Mouse (Mus musculus) hindbrain, embryonic 13.5 days (tissue): ENCODE measurements around the gene Cenpc1. TPM values are rescaled to one million over a fixed set of nuclear protein-coding genes. Genes with fewer than 3 reads are reported as not detected.

Experiments
- ATAC-seq: fragments of 200-750 bp; cut with Nextera tagmentation; 2 replicates; pipeline ENCODE4 v1.8.0; 2017; ENCODE audit warnings: moderate TSS enrichment; ENCODE audit not compliant: low FRiP score
- H3K27ac ChIP-seq: fragments of 300-500 bp; sonication (generic); 2 replicates; pipeline ENCODE4 v1.5.1; 2015; ENCODE audit warnings: inconsistent platforms, mild to moderate bottlenecking, moderate library complexity
- H3K27me3 ChIP-seq: fragments of 300-500 bp; sonication (generic); 2 replicates; pipeline ENCODE4 v1.6.1; 2015; ENCODE audit warnings: mild to moderate bottlenecking, inconsistent platforms
- H3K36me3 ChIP-seq: fragments of 300-500 bp; sonication (generic); 2 replicates; pipeline ENCODE4 v1.6.1; 2015; ENCODE audit warnings: mild to moderate bottlenecking, inconsistent platforms
- H3K4me1 ChIP-seq: fragments of 300-500 bp; sonication (generic); replicated peaks from 2 replicates; pipeline ENCODE4 v1.6.1; 2015; ENCODE audit warnings: inconsistent platforms
- H3K4me2 ChIP-seq: fragments of 300-500 bp; sonication (generic); 2 replicates; pipeline ENCODE4 v1.6.1; 2015; ENCODE audit warnings: inconsistent platforms, mild to moderate bottlenecking, moderate library complexity
- H3K4me3 ChIP-seq: fragments of 300-500 bp; sonication (generic); 2 replicates; pipeline ENCODE4 v1.5.1; 2015; ENCODE audit warnings: mild to moderate bottlenecking, inconsistent platforms
- H3K9ac ChIP-seq: fragments of 300-500 bp; sonication (generic); 2 replicates; pipeline ENCODE4 v1.6.1; 2015; ENCODE audit warnings: mild to moderate bottlenecking, inconsistent platforms
- H3K9me3 ChIP-seq: fragments of 300-500 bp; sonication (generic); 2 replicates; pipeline ENCODE4 v1.6.1; 2016; ENCODE audit warnings: inconsistent platforms
- WGBS: fragments of 180-500 bp; shearing (Covaris S2); methylation state at CpG from one replicate; pipeline ENCODE4 v1.1.7; 2015; 5-methylcytosine and 5-hydroxymethylcytosine counted together
- polyA plus RNA-seq: library from polyadenylated mRNA; unstranded; fragments of >200 nt; fragmentation: Nextera tagmentation; extraction: Ambion mirVana; gene quantifications from 2 replicates; pipeline ENCODE4 v1.2.1, GENCODE M21; 2015

Cenpc1 gene
- polyA plus RNA-seq, 1 experiment from 2014 or later: 38.0 TPM

DNA sequence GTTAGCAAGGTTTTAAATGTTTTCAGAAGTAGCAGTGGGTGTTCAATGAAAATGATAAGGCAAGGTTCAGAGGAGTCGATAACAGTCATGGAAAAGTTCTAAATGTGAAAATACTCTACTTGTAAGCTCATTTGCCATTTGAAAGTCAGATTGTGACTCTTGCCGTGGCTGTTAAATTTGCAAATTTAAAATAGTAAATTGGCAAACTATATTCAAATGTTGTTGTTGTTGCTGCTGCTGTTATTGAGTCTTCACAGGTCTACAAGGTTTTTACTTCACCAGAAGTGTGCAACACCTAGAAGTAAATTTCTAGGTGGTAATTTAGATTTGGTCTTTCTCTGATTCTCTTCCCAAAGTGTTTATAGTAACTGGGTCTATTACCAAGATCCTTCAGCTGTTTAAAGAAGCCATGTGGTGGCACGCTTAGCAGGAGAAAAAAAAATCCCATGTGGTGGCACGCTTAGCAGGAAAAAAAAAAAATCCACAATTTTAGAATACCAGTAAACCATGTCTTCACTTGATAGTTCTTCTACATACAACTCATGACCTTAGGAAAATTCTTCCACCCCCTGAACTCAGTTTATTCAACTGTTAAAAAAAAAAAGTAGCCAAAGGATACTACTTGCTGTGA, 7.5 kb upstream of the Cenpc1 start:
- H3K27ac ChIP-seq: no peak overlapping the region
- H3K4me1 ChIP-seq: no peaks in the 10 kb centered on the region
- H3K36me3 ChIP-seq: no peaks in the 10 kb centered on the region
- no peak overlapping the region for H3K9ac ChIP-seq
- H3K4me3 ChIP-seq: no peak overlapping the region
- H3K9me3 ChIP-seq: no peaks in the 10 kb centered on the region
- no peak for ATAC-seq
- 89% methylated on average over 4 of the region's 4 CpGs for WGBS
- no peak overlapping the region for H3K4me2 ChIP-seq
- H3K27me3 ChIP-seq: no peaks in the 10 kb centered on the region

DNA sequence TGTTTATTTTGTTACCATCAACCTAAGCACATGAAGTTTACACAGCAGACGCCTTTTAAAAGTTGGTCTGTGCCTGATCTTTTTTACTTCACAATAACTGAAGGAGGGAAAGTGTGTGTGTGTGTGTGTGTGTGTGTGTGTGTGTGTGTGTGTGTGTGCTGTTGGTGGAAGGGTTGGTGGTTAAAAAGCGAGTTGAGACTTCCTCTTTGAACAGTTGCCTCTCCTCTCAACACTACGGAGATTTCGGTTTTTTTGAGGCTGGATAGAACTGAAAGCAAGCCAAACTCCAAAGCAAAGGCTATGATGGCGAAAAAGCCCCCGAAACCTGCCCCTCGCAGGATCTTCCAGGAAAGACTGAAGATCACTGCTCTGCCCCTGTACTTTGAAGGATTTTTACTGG, 6.2 kb upstream of the Cenpc1 start, which contains the start of gene Stap1:
Gene Stap1, plus strand, starts transcription at position 209 of the 400 bp plus-strand sequence.
- 84% methylated on average over 7 of the region's 7 CpGs for WGBS
- H3K9ac ChIP-seq: no peak within 1 kb of the TSS
- no peak for ATAC-seq
- no peaks in the 10 kb centered on the region for H3K9me3 ChIP-seq
- H3K4me3 ChIP-seq: no peak within 1 kb of the TSS
- H3K36me3 ChIP-seq: no peaks in the 10 kb centered on the region
- H3K4me1 ChIP-seq: peaks cover 4% of the 10 kb centered on the region; the same call in 1 of the 2 replicates
- no peaks in the 10 kb centered on the region for H3K27me3 ChIP-seq
- H3K27ac ChIP-seq: no peak within 1 kb of the TSS
- H3K4me2 ChIP-seq: no peak within 1 kb of the TSS

DNA sequence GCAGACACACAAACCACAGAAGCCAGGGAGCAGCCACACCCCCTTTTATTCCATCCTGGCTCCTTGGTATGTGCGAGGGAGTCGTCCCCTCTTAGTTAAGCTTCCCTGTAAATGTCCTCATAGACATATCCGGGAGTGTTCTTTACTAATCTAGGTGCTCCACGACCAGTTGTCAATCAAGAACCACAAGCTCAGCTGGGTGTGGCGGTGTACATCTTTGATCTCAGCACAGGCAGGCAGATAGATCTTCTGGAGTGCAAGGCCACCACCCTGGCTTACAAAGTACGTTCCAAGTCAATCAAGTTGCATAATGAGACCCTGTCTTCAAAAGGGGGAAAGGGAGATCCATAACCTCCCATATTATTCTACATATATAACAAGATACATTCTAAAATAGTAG, 3.7 kb upstream of the Cenpc1 start:
- no peak overlapping the region for H3K27ac ChIP-seq
- H3K9ac ChIP-seq: no peak overlapping the region
- 81% methylated on average over 6 of the region's 6 CpGs for WGBS
- H3K9me3 ChIP-seq: no peaks in the 10 kb centered on the region
- no peak for ATAC-seq
- no peak overlapping the region for H3K4me2 ChIP-seq
- no peaks in the 10 kb centered on the region for H3K27me3 ChIP-seq
- no peak overlapping the region for H3K4me3 ChIP-seq
- H3K36me3 ChIP-seq: no peaks in the 10 kb centered on the region
- H3K4me1 ChIP-seq: peaks cover 13% of the 10 kb centered on the region

DNA sequence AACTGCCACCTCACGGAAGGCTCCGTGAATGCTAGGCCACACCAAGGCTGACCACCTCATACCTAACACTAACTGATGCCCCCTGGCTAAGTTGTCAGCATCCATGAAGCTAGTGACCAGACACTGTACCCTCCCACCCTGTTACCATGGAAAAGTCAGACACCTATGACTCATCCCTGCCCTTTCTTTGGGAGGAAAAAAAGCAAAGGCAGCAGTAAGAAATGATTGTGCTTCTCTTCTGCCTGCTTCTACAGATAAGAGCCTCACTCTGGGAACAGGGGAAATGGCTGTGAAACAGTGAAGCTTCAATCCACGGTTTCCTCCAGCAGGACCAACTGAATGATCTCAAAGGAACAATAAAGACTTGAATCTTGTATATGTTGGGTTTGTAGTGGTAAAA, 3.1 kb upstream of the Cenpc1 start:
- H3K4me3 ChIP-seq: no peak overlapping the region
- H3K4me2 ChIP-seq: no peak overlapping the region
- H3K9ac ChIP-seq: no peak overlapping the region
- no peaks in the 10 kb centered on the region for H3K9me3 ChIP-seq
- H3K27me3 ChIP-seq: no peaks in the 10 kb centered on the region
- ATAC-seq: no peak
- H3K36me3 ChIP-seq: no peaks in the 10 kb centered on the region
- WGBS: 78% methylated on average over 3 of the region's 3 CpGs
- peaks cover 20% of the 10 kb centered on the region for H3K4me1 ChIP-seq
- no peak overlapping the region for H3K27ac ChIP-seq

DNA sequence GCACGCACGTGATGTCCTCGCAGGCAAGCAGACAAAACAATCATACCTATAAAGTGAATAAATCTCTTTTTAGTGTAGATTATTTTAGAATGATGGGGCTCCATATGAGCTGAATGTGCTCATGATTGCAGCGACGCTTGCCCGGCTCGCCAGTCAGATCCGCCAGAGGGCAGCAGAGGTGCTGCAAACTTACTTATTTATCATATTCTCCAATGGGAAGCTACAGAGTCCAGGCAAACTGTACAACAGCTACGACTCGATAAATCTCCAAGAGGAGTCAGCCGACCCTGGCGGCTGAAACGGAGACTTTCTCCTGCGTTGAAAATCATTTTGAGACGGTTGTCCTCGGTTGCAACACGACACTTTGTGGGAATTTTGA, 1.2 kb upstream of the Cenpc1 start:
- H3K9ac ChIP-seq: peak overlapping the region; percentile 58
- under 1% methylated on average over 17 of the region's 17 CpGs for WGBS
- H3K4me2 ChIP-seq: peak overlapping the region; percentile 64
- no peaks in the 10 kb centered on the region for H3K9me3 ChIP-seq
- no peaks in the 10 kb centered on the region for H3K36me3 ChIP-seq
- peak; percentile 51 for ATAC-seq
- H3K4me3 ChIP-seq: peak overlapping the region; percentile 77
- peak overlapping the region; percentile 69 for H3K27ac ChIP-seq
- H3K27me3 ChIP-seq: no peaks in the 10 kb centered on the region
- peaks cover 24% of the 10 kb centered on the region for H3K4me1 ChIP-seq

DNA sequence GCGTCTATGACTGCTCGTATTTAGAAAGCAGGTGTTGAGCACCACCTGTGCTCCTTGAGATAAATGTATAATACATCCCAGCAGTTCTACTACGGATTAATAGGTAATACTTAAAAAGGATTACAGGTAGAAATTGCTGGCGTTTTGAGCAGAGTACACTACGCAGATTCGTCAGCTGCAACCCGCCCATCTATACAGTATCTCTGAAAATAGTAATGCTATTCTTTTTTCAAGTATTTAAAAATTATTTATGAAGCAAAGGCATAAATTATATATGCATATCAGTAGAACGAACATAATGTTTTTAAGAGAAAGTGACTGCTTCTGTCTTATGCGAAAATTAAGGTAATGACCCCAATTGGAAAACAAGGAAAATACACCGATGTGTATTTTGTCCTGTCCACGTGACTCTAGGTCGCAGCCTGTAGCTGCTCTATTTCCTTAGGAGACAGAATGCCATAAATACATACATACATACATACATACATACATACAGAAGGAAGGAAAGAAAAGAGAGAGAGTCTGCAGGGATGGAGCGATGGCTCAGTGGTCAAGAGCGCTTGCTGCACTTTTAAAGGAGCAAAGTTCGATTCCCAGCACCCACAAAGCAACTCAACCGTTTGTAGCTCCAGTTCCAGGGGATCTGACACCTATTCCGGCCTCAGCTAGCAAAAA, 630 bp upstream of the Cenpc1 start:
- Histone ChIP-seq H3K4me3 (peak overlapping the region; percentile 77), H3K4me1 (peaks cover 24% of the 10 kb centered on the region), H3K36me3 (no peaks in the 10 kb centered on the region), H3K27ac (peak overlapping the region; percentile 69), H3K4me2 (peak overlapping the region; percentile 64), H3K9me3 (no peaks in the 10 kb centered on the region), H3K27me3 (no peaks in the 10 kb centered on the region), H3K9ac (peak overlapping the region; percentile 58)
- ATAC-seq: peak; percentile 77
- WGBS: 2% methylated on average over 17 of the region's 17 CpGs

DNA sequence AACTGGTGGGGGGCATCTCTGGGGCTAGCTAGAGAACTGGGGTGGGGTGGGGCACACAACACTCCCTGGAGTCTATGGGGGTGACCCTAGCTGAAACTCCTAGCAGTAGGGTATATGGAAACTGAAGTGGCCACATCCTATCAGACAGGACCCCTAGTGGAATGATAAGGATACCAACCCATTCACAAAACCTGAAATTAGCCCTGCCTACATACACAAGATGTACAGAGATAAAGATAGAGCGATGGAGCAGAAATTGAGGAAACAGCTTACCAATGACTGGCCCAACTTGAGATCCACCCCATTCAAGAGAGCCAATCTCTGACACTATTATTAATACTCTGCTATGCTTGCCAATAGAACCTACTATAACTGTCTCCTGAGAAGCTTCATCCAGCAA, 1.9 kb downstream of the Cenpc1 start:
- no peak overlapping the region for H3K9ac ChIP-seq
- no peaks in the 10 kb centered on the region; the same call in 1 of the 2 replicates for H3K36me3 ChIP-seq
- H3K27ac ChIP-seq: no peak overlapping the region
- H3K9me3 ChIP-seq: no peaks in the 10 kb centered on the region
- no peak for ATAC-seq
- peaks cover 24% of the 10 kb centered on the region for H3K4me1 ChIP-seq
- WGBS: 97% methylated on average over 1 of the region's 1 CpGs
- peak overlapping the region; percentile 64 for H3K4me2 ChIP-seq
- no peaks in the 10 kb centered on the region for H3K27me3 ChIP-seq
- no peak overlapping the region for H3K4me3 ChIP-seq

DNA sequence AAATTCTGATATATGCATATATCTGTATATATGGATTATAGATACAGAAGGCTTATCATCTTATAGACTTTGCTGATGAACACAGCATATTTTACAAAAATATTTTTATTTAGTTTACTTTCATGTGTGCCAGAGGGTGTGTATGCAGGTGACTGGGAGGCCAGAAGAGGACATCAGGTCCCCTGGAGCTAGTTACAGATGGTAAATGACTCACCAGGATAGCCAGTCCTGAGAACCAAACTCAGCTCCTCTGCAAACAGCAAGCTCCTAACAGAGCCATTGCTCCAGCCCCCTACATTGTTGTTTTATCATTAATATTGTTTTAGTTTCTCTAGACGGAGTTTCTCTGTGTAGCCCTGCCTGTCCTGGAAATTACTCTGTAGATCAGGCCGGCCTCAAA, 35.6 kb downstream of the Cenpc1 start:
- H3K4me3 ChIP-seq: no peak overlapping the region
- H3K4me1 ChIP-seq: no peaks in the 10 kb centered on the region
- no peak for ATAC-seq
- H3K36me3 ChIP-seq: peaks cover 55% of the 10 kb centered on the region
- H3K4me2 ChIP-seq: no peak overlapping the region
- H3K27me3 ChIP-seq: no peaks in the 10 kb centered on the region
- H3K9me3 ChIP-seq: no peaks in the 10 kb centered on the region
- no peak overlapping the region for H3K27ac ChIP-seq
- H3K9ac ChIP-seq: no peak overlapping the region
- WGBS: 85% methylated on average over 2 of the region's 2 CpGs

DNA sequence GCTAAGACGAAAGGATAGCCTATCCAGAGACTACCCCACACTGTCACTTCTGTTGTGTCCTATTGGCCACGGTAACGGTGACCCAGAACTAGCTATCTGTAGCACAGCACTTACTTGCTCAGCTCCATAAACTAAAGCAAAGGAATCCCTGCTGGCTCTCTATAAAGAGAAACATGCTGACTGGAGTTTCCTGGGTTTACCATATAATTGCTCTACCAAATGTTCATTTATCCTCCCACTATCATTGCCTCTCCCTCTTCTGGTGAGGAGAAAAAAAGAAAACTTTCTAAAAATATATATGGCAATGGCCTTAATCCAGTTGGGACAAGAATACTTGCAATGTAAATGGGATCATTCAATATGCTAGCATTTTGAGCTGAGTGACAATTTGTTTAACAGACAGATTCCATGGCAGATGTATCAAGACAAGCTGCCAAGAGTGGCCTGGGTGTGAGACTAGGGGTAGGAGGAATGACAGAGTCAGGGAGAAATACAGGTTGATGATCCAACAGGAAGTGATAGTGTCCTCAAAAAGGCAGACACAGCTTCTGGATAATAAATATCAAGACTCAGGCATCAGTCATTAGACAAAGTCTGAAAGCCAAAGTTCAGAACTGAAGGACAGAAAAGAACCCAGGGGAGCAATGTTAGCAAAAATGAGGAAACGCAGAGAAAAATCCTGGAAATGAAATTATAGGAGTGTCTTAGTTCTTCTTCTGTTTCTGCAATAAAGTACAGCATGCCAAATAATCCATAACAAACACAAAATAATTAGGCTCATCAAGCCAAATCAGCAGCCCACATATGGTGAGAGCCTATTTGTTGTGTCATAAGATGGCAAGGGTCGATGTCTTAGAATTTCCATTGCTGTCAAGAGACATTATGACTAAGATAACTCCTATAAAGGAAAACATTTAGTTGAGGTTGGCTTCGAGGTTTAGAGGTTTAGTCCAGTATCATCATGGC, 68.6 kb downstream of the Cenpc1 start:
- no peak overlapping the region for H3K4me2 ChIP-seq
- no peaks in the 10 kb centered on the region; the same call in 1 of the 2 replicates for H3K36me3 ChIP-seq
- H3K9ac ChIP-seq: no peak overlapping the region
- no peak overlapping the region for H3K4me3 ChIP-seq
- no peaks in the 10 kb centered on the region for H3K9me3 ChIP-seq
- WGBS: 91% methylated on average over 6 of the region's 6 CpGs
- ATAC-seq: no peak
- H3K27ac ChIP-seq: no peak overlapping the region
- H3K27me3 ChIP-seq: no peaks in the 10 kb centered on the region
- no peaks in the 10 kb centered on the region for H3K4me1 ChIP-seq

DNA sequence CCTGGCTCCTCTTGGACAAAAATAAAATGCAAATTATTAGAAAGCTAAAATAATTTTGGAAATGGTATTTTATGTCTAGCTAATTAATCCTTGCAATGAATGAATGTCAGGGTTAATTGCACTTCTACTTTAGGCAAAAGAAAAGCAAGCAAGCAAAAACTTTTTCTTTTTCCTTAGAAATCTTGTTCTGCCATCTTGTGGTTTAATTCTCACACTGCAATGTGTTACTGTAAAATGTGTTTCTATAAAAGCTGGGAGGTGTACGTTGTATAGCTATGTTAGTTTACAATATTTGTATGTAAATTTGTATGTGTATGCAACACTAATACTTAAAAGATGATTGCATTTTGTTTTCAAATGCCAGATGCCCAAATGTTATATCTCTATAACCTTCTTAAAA, 70.8 kb downstream of the Cenpc1 start:
- H3K4me3 ChIP-seq: no peak overlapping the region
- WGBS: 59% methylated on average over 1 of the region's 1 CpGs
- no peaks in the 10 kb centered on the region for H3K27me3 ChIP-seq
- no peak overlapping the region for H3K9ac ChIP-seq
- ATAC-seq: no peak
- no peak overlapping the region for H3K4me2 ChIP-seq
- no peak overlapping the region for H3K27ac ChIP-seq
- no peaks in the 10 kb centered on the region for H3K9me3 ChIP-seq
- no peaks in the 10 kb centered on the region; the same call in 1 of the 2 replicates for H3K36me3 ChIP-seq
- no peaks in the 10 kb centered on the region for H3K4me1 ChIP-seq

DNA sequence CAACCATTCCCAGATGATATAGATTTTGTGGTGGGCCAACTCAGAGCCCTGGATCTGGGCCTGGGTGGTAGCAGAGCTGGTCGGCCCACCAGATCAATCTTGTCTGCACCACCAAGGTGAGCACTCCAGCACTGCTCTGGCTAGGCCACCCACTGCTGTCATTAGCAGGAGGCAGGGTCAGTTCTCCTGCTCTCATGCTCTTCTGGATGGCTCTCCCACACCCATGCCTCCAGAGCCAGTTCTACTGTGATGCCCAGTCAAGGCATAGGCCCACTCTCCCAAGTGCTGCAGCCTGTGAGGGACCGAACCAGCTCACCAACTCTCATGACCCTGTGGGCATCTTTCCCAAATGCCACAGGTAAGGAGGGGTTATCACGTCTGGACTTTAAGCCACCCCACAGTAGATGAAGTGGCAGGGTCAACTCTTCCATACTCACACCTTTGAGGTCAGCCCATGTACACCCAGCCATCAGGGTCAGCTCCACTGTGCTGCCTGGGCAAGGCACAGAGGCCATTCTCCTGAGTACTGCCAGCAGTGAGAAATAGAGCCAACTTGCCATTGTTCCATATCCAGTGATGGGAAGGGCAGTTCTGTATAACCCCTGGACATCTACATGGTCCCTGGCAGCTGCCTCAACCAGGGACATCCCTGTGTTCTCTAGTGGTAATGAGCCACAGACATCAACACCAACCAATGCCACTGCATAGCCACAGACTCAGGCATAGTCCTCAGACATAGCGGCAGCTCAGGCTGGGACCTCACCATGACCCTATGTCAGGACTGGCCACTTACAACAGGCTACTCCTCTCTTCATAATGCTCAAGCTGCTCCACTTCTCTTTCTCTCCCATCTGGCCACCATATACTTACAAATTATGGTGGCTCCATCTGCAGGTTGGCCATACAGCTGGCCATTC, 72.3 kb downstream of the Cenpc1 start:
- 89% methylated on average over 4 of the region's 4 CpGs for WGBS
- no peak overlapping the region for H3K4me2 ChIP-seq
- H3K4me1 ChIP-seq: no peaks in the 10 kb centered on the region
- H3K27ac ChIP-seq: no peak overlapping the region
- no peaks in the 10 kb centered on the region for H3K9me3 ChIP-seq
- no peaks in the 10 kb centered on the region; the same call in 1 of the 2 replicates for H3K36me3 ChIP-seq
- no peak overlapping the region for H3K9ac ChIP-seq
- ATAC-seq: peak; percentile 54; the same call in 1 of the 2 replicates
- no peaks in the 10 kb centered on the region for H3K27me3 ChIP-seq
- no peak overlapping the region for H3K4me3 ChIP-seq
